Mouse (Mus musculus) fibroblast of lung, adult 2 months (primary cell): Measurements from ENCODE around the gene Kcnma1.

Experiments
- DNase-seq: peaks from one replicate; pipeline ENCODE4 v3.0.0-alpha.2; 2011; ENCODE audit warnings: low read depth

The Kcnma1 gene

GRCm38 (mm10) chr14:23772685-23773084, 241.6 kb downstream of the Kcnma1 start:
- no peak for DNase-seq

GRCm38 (mm10) chr14:23771794-23772193, 242.5 kb downstream of the Kcnma1 start:
- no peak for DNase-seq

- no peak for DNase-seq
Observed at GRCm38 (mm10) chr14:23762471-23762870, 251.8 kb downstream of the Kcnma1 start.

GRCm38 (mm10) chr14:23759626-23760025, 254.7 kb downstream of the Kcnma1 start:
- DNase-seq, result no peak

GRCm38 (mm10) chr14:23758421-23758820, 255.9 kb downstream of the Kcnma1 start:
- no peak for DNase-seq

- DNase-seq, result no peak
Observed at GRCm38 (mm10) chr14:23748011-23748410, 266.3 kb downstream of the Kcnma1 start.

- no peak for DNase-seq
Observed at GRCm38 (mm10) chr14:23746976-23747375, 267.3 kb downstream of the Kcnma1 start.

GRCm38 (mm10) chr14:23741531-23741930, 272.8 kb downstream of the Kcnma1 start:
- DNase-seq, result no peak

GRCm38 (mm10) chr14:23734200-23734599, 280.1 kb downstream of the Kcnma1 start:
- no peak for DNase-seq

GRCm38 (mm10) chr14:23729377-23729776, 284.9 kb downstream of the Kcnma1 start:
- DNase-seq, result no peak

- DNase-seq, result no peak
Observed at GRCm38 (mm10) chr14:23723701-23724430, 290.4 kb downstream of the Kcnma1 start.

GRCm38 (mm10) chr14:23719246-23719645, 295.0 kb downstream of the Kcnma1 start:
- no peak for DNase-seq

- DNase-seq, result no peak
Observed at GRCm38 (mm10) chr14:23718667-23719066, 295.6 kb downstream of the Kcnma1 start.

GRCm38 (mm10) chr14:23714396-23715131, 299.7 kb downstream of the Kcnma1 start:
- DNase-seq, result no peak

GRCm38 (mm10) chr14:23712891-23713290, 301.4 kb downstream of the Kcnma1 start:
- DNase-seq, result no peak

GRCm38 (mm10) chr14:23710954-23711353, 303.3 kb downstream of the Kcnma1 start:
- no peak for DNase-seq

GRCm38 (mm10) chr14:23706837-23707236, 307.5 kb downstream of the Kcnma1 start:
- no peak for DNase-seq

- DNase-seq, result no peak
Observed at GRCm38 (mm10) chr14:23705647-23706046, 308.6 kb downstream of the Kcnma1 start.

- DNase-seq, result no peak
Observed at GRCm38 (mm10) chr14:23704303-23704702, 310.0 kb downstream of the Kcnma1 start.

- DNase-seq, result peak; percentile 8
Observed at GRCm38 (mm10) chr14:23696341-23696740, 317.9 kb downstream of the Kcnma1 start.

- no peak for DNase-seq
Observed at GRCm38 (mm10) chr14:23689681-23690080, 324.6 kb downstream of the Kcnma1 start.

- DNase-seq, result no peak
Observed at GRCm38 (mm10) chr14:23688513-23688912, 325.8 kb downstream of the Kcnma1 start.

- DNase-seq, result no peak
Observed at GRCm38 (mm10) chr14:23684463-23685066, 329.7 kb downstream of the Kcnma1 start.
